Mouse (Mus musculus) heart, adult 2 months (tissue): ENCODE measurements around the gene Pdcd11. TPM values are rescaled to one million over a fixed set of nuclear protein-coding genes. Genes with fewer than 3 reads are reported as not detected.

Source experiments
- DNase-seq, 2 experiments: peaks; one replicate each; pipeline ENCODE4 v3.0.0; 2021
- H3K27ac ChIP-seq: fragments of 200-600 bp; 2 replicates; pipeline ENCODE4 v1.8.1; 2022
- H3K27me3 ChIP-seq: fragments of 200-500 bp; 2 replicates; pipeline ENCODE4 v1.6.1; 2012; ENCODE audit warnings: mild to moderate bottlenecking, low read length, inconsistent platforms, mixed read lengths; ENCODE audit not compliant: control insufficient read depth, insufficient read depth
- H3K36me3 ChIP-seq: fragments of 200-500 bp; 2 replicates; pipeline ENCODE4 v1.6.1; 2012; ENCODE audit warnings: low read length, inconsistent platforms; ENCODE audit not compliant: control insufficient read depth, insufficient read depth
- H3K4me1 ChIP-seq: fragments of 200-500 bp; 2 replicates; pipeline ENCODE4 v1.6.1; 2011; ENCODE audit warnings: low read length; ENCODE audit not compliant: control insufficient read depth, insufficient read depth
- H3K4me3 ChIP-seq: fragments of 200-600 bp; 2 replicates; pipeline ENCODE4 v1.8.1; 2022
- H3K79me2 ChIP-seq: fragments of 200-500 bp; replicated peaks from 2 replicates; pipeline ENCODE4 v1.6.1; 2012; ENCODE audit warnings: mild to moderate bottlenecking, inconsistent platforms, low read length, moderate library complexity, mixed read lengths; ENCODE audit not compliant: control insufficient read depth, insufficient read depth
- H3K9ac ChIP-seq: fragments of 200-500 bp; 2 replicates; pipeline ENCODE4 v1.6.1; 2012; ENCODE audit warnings: low read depth, mild to moderate bottlenecking, control low read depth, inconsistent platforms, low read length, mixed read lengths
- CTCF ChIP-seq: fragments of 200-600 bp; IDR thresholded peaks from 2 replicates; pipeline ENCODE4 v1.8.1; 2022; ENCODE audit warnings: antibody characterized with exemption, mild to moderate bottlenecking, moderate library complexity
- EP300 ChIP-seq: fragments of 200-500 bp; IDR thresholded peaks from 2 replicates; pipeline ENCODE4 v1.6.1; 2011; ENCODE audit warnings: low read depth, low read length, control low read depth; ENCODE audit not compliant: insufficient read depth
- POLR2A ChIP-seq: fragments of 200-500 bp; IDR thresholded peaks from 2 replicates; pipeline ENCODE4 v1.6.1; 2011; ENCODE audit warnings: mild to moderate bottlenecking, low read depth, low read length, control low read depth; ENCODE audit not compliant: insufficient read depth
- WGBS: fragments of 180-500 bp; shearing (Covaris S2); methylation state at CpG from one replicate; pipeline ENCODE4 v1.1.7; 2018; 5-methylcytosine and 5-hydroxymethylcytosine counted together
- intact Hi-C: fragments of 180-260 bp; cut with DNase I; formaldehyde crosslinking; loops from one replicate; pipeline ENCODE4 v1.15.1; 2025
- polyA plus RNA-seq: library from polyadenylated mRNA; depleted of rRNA; stranded (reverse); fragments of >200 nt; gene quantifications from 2 replicates; pipeline ENCODE4 v1.2.3, GENCODE M21; 2012
- total RNA-seq, 2 experiments: library from RNA; stranded (reverse); gene quantifications; 2 replicates each; pipeline ENCODE4 v1.2.3; 2021

Gene Pdcd11
- total and polyA plus RNA-seq, 3 experiments, result 5.5 to 12.4 (median 11.8) TPM

DNA sequence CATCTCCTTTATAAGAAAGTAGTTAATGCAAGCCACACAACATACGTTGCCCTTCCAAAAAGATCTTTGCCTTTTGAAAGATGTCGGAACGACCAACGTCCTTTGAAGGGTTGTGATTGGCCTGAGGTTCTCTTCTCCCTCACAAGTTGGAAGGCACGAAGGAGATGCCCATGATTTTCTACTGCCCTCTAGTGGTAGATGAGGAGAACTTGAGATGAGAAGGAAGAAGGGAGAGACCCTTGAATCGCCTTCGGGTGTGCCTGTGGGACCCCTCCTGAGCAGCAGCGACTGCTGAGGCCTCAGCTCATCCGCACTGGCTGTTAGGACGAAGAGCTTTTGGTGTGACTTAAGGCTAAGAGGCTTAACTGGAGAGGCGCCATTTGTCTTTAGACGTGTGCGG, 77.7 kb downstream of the Pdcd11 start:
- H3K4me1 ChIP-seq, result no peaks in the 10 kb centered on the region
- H3K9ac ChIP-seq, result no peak overlapping the region
- 6% methylated on average over 13 of the region's 13 CpGs for WGBS
- H3K36me3 ChIP-seq, result no peaks in the 10 kb centered on the region
- peak overlapping the region; percentile 37 for H3K4me3 ChIP-seq
- intact Hi-C loops, result loop anchor here (1.0 kb wide), 1 partner anchor 47 kb away; no protein-coding TSS in a partner anchor
- DNase-seq, result peak; percentile 33 to 64
- H3K27ac ChIP-seq, result no peak overlapping the region; the same call in 1 of the 2 replicates
- TF ChIP-seq POLR2A, result no peak
- peak; percentile 90 for TF ChIP-seq CTCF
- TF ChIP-seq EP300, result no peak
- H3K27me3 ChIP-seq, result no peaks in the 10 kb centered on the region
- no peaks in the 10 kb centered on the region for H3K79me2 ChIP-seq

DNA sequence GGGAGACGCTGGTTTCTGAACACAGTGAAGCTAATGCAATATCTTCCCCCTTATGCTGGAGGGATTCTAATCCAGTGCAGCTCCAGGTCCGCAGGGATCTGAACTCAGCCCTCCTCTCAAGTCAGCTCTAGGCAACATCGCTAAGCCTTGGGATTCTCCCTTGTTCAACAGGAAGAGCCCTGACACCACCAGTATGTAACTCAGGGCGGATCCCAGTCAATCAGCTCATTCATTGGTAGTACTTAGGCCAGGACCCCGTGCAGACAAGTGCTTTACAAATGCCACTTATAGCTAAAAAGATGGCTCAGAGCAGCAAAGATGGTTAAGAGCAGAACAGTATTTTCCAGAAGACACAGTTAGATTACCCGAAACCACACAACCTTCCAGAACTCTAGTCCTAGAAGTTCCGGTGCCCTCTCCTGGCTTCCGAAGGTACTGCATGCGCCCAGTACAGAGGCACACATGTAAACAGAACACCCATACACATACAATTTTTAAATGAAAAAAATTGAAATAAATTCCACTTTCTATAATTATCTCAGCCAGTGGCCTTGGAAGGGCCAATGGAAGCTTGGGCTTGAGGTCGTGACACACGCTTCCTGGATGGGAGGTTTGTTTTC, 78.3 kb downstream of the Pdcd11 start:
- DNase-seq, result peak; percentile 82 to 91
- Histone ChIP-seq H3K36me3 (no peaks in the 10 kb centered on the region), H3K9ac (peak overlapping the region; percentile 52), H3K4me3 (peak overlapping the region; percentile 37), H3K27me3 (no peaks in the 10 kb centered on the region), H3K4me1 (no peaks in the 10 kb centered on the region), H3K79me2 (no peaks in the 10 kb centered on the region), H3K27ac (peak overlapping the region; percentile 3; the same call in 1 of the 2 replicates)
- intact Hi-C loops, result loop anchor here (1.0 kb wide), 1 partner anchor 48 kb away; no protein-coding TSS in a partner anchor
- peak; percentile 97 for TF ChIP-seq CTCF
- TF ChIP-seq EP300, result no peak
- whole genome bisulfite sequencing, result 10% methylated on average over 11 of the region's 11 CpGs

- H3K79me2 ChIP-seq, result no peaks in the 10 kb centered on the region
- H3K9ac ChIP-seq, result no peak overlapping the region
- WGBS, result 40% methylated on average over 3 of the region's 3 CpGs
- peak; percentile 73 for TF ChIP-seq CTCF
- TF ChIP-seq EP300, result no peak
- no peaks in the 10 kb centered on the region for H3K36me3 ChIP-seq
- H3K4me1 ChIP-seq, result no peaks in the 10 kb centered on the region
- intact Hi-C loops, result loop anchor here (5.0 kb wide), 1 partner anchor 88 kb away; no protein-coding TSS in a partner anchor
- H3K27ac ChIP-seq, result no peak overlapping the region
- H3K4me3 ChIP-seq, result no peak overlapping the region
- DNase-seq, result no peak
- peaks cover 7% of the 10 kb centered on the region for H3K27me3 ChIP-seq
These were observed 83.9 kb downstream of the Pdcd11 start for GRCm38 (mm10) chr19:47174515-47174914.

GRCm38 (mm10) chr19:47175472-47175871, 84.9 kb downstream of the Pdcd11 start:
- WGBS, result 56% methylated on average over 2 of the region's 2 CpGs
- Histone ChIP-seq H3K27me3 (peaks cover 8% of the 10 kb centered on the region), H3K36me3 (no peaks in the 10 kb centered on the region), H3K27ac (no peak overlapping the region), H3K4me3 (no peak overlapping the region), H3K79me2 (no peaks in the 10 kb centered on the region), H3K4me1 (no peaks in the 10 kb centered on the region), H3K9ac (no peak overlapping the region)
- intact Hi-C loops, result loop anchor here (1.0 to 5.0 kb wide), 2 partner anchors 77 to 164 kb away; no protein-coding TSS in a partner anchor
- no peak for DNase-seq
- TF ChIP-seq EP300 (no peak), CTCF (peak; percentile 18; the same call in 1 of the 2 replicates)

DNA sequence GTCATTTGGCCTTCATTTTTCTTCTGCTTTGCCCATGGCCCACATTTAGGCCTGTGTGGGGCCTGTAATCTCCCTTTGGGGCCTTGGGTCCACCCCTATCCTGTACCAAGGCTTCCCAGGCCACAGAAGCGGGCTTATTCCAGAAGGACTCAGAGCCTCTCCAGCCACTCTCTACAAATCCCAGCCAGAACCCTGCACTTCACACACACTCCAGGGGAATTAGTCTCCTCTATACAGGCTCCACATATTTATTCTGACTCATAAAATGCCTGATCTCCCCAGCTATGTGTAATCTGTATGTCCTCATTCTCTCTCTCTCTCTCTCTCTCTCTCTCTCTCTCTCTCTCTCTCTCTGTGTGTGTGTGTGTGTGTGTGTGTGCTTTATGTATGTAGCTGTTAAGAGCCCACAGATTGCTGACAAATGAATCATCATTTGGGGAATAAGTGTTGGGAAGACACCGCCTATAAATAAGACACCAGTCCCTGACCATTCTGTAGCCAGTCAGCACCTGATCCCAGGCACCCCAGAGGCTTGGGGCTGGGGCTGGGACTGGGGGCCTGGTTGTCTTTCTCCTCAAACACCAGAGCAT, 86.4 kb downstream of the Pdcd11 start:
- no peak overlapping the region for H3K27ac ChIP-seq
- no peak for DNase-seq
- no peak overlapping the region for H3K9ac ChIP-seq
- peaks cover 8% of the 10 kb centered on the region for H3K27me3 ChIP-seq
- no peaks in the 10 kb centered on the region for H3K4me1 ChIP-seq
- H3K36me3 ChIP-seq, result no peaks in the 10 kb centered on the region
- no peak overlapping the region for H3K4me3 ChIP-seq
- intact Hi-C loops, result loop anchor here (5.0 kb wide), 1 partner anchor 75 kb away; no protein-coding TSS in a partner anchor
- TF ChIP-seq POLR2A (no peak), EP300 (no peak)
- WGBS, result 95% methylated on average over 2 of the region's 2 CpGs
- no peaks in the 10 kb centered on the region for H3K79me2 ChIP-seq

GRCm38 (mm10) chr19:47178001-47178400, 87.4 kb downstream of the Pdcd11 start:
- no peak for DNase-seq
- intact Hi-C loops, result loop anchor here (5.0 kb wide), 1 partner anchor 74 kb away; no protein-coding TSS in a partner anchor
- no peaks in the 10 kb centered on the region for H3K36me3 ChIP-seq
- H3K4me1 ChIP-seq, result no peaks in the 10 kb centered on the region
- no peak overlapping the region for H3K9ac ChIP-seq
- H3K27ac ChIP-seq, result no peak overlapping the region
- TF ChIP-seq POLR2A, result no peak
- TF ChIP-seq EP300, result no peak
- TF ChIP-seq CTCF, result peak; percentile 41
- no peaks in the 10 kb centered on the region for H3K79me2 ChIP-seq
- 34% methylated on average over 10 of the region's 10 CpGs for WGBS
- H3K27me3 ChIP-seq, result peaks cover 8% of the 10 kb centered on the region
- H3K4me3 ChIP-seq, result peak overlapping the region; percentile 42; the same call in 1 of the 2 replicates
